Mouse (Mus musculus): Measurements from ENCODE around the gene Mettl1.

DNA sequence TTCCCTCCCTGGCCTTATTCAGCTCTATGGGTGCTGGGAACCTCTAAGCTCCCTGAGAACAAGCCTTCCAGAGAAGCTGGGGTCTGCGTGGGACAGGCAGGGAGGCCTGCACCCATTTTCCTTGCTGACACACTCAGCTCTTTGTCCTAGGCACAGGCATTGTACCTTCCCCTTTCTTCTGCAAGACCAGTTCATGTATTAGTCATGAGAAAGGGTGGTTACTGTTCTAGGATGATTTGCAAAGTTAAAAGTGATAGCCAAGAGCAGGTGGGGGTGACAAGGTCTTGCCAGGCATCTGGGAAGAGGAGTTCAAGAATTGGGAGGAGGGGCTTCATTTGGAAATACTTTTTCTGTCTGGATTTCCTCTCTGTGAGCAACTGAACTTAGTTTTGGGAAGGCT lies 39.2 kb upstream of the Mettl1 start:
- TF ChIP-seq CTCF (IDR thresholded peaks at IDR 0.05; ENCODE audit: low read depth, low read length) (no peak), TAL1 (conservative IDR thresholded peaks at IDR 0.05; ENCODE audit: low read depth, low read length) (no peak), GATA1 (IDR thresholded peaks at IDR 0.05; ENCODE audit: borderline replicate concordance, low read length) (no peak), GATA2 (IDR thresholded peaks at IDR 0.05; ENCODE audit: borderline replicate concordance, low read depth, low read length) (no peak)

Measured in G1E (cell line).